Mouse (Mus musculus) heart, adult 11 months (tissue): ENCODE data around the gene Hspa5.

Source experiments
- DNase-seq: peaks from one replicate; pipeline ENCODE4 v3.0.0; 2022

The Hspa5 gene

GRCm38 (mm10) chr2:34809568-34809967 is 37.8 kb downstream of the Hspa5 start:
- DNase-seq = no peak

GRCm38 (mm10) chr2:34810775-34811174 is 39.0 kb downstream of the Hspa5 start:
- DNase-seq = peak; percentile 68

DNA sequence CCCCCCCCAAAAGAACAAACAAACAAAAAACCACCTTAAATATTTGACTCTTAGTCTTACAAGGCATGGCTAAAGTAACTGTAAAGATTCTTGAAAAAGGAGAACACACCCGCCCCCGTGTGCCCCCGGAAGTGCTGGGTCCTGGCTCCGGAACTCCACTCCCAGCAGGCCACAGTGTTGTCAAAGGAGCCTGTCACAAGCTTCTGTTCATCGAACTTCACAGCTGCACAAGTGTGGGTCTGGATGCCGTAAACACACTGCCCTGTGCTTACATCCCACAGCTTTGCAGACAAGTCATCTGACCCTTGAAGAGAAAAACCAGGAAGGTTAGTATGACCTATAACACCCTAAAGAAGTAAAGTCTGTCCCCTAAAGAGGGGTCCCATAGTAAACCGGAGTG is 40.9 kb downstream of the Hspa5 start:
- peak; percentile 74 for DNase-seq

GRCm38 (mm10) chr2:34815893-34816292 is 44.1 kb downstream of the Hspa5 start:
- peak; percentile 69 for DNase-seq

GRCm38 (mm10) chr2:34818492-34818891 is 46.7 kb downstream of the Hspa5 start:
- peak; percentile 19 for DNase-seq

- peak; percentile 99 for DNase-seq
These were observed 54.2 kb downstream of the Hspa5 start, which contains the start of gene Fbxw2 for GRCm38 (mm10) chr2:34825827-34826459. Gene Fbxw2 (minus strand): TSS chr2:34826311.

DNA sequence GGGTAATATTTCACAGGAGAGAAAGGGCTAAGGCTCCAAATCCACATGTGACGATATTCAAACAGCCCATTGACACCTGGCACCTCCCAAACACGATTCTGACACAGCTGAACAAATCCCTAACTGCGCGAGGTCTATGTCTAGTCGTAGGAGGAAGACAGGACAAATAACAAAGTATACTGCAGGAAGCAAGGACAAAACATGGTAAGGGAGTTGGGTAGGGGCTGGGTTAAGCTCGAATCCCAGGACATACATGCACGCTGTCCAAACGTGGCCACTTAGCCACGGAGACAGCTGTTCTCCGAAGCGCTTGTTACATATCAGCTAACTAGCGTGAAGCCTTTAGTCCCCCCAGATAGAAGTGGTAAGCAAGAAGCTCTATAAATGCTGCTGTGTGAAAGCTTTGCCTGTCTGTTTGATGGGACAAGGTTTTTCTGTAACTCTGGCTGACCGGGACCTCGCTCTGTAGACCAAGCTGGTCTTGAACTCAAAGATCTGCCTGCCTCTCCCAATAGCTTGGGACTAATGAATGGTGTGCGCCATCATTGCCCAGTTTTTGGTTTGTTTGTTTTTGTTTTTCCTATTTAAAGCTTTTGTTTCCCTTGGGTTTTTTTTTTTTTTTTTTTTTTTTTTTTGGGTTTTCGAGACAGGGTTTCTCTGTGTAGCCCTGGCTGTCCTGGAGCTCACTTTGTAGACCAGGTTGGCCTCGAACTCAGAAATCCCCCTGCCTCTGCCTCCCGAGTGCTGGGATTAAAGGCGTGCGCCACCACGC is 54.9 kb downstream of the Hspa5 start:
- DNase-seq = peak; percentile 81
